Mouse (Mus musculus) lung, postnatal 4 days (tissue): ENCODE results near the gene Hrnr.
A peak's percentile ranks its signal among the peaks of the same experiment; 100 is the strongest.

ENCODE experiments used
- DNase-seq, 2 experiments: peaks; one replicate each; pipeline ENCODE4 v3.0.0; 2021

Hrnr gene

DNA sequence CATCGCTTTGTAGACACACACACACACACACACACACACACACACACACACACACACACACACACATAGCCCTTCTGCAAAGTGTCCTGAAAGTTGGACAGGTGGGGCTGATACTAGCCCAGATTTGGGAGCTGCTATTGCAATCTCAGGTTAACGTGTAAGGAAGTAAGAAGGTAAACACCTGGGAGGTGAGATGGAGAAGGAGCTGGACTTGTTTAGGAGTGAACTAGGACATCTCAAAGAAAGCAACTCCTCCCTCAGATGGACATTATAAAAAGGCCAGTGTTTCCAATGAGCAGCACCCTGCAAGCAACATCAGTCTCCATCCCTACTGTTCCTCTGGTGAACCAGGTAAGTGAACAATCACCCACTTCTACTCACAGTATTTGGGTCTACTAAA, at the start of gene Hrnr:
TSS of gene Hrnr (plus strand) at position 301 of the 400 bp plus-strand sequence.
- DNase-seq = no peak

DNA sequence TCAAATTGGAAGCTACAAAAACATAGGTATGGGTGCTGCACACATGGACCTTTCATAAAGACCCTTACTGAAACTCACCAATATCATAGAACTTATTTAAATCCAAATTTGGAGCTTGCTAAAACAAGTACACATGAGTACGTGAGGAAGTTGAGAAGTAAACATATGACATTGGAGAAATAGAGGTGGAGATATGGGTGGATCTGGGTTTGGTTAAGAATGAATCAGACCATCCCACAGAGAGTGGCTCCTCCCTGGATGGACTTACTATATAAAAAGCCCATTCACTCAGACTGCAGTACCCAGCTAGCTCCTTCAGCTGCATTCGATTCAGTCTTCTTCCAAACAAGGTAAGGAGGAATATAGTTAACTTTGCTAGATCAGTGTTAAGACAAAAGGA, 46.3 kb upstream of the Hrnr start, which contains the start of gene Flg:
TSS of gene Flg (plus strand) at position 301 of the 400 bp plus-strand sequence.
- no peak for DNase-seq

DNA sequence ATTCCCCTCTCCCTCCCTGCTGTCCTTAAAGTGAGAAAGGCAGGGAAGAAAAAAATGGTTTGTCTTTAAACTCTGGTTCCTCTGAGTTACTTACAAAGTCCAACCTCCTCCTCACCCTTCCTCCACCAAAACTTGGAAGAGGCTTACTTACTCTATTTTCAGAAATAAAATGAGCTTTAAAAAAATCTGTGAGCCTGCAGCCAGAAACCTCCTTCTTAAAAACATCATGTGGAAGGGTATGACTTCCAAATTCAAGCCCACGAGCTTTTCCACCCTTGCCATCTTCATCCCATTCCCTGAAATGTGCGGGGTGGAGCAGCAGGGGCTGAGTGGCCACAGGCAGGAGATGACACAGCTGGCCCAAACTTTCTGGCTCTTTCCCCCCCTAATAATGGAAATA, 22.0 kb upstream of the Hrnr start:
- DNase-seq = no peak

DNA sequence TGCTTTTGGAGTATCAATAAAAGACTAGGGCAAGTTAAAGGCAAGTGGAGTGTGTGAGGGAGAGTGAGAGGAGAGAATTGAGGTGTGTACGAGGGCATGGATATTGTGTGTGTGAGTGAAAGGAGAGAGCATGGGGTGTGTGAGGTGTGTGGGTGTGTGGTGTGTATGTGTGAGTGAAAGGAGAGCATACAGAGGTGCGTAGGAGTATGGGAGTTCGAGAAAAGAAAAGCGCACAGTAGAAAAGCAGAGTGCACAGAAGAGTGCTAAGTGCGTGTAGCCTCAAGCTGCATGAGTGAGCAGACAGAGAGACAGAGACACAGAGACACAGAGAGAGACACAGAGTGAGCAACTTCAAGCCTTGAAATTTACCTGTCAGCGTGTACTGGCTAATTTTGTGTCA, 19.7 kb upstream of the Hrnr start:
- no peak for DNase-seq

DNA sequence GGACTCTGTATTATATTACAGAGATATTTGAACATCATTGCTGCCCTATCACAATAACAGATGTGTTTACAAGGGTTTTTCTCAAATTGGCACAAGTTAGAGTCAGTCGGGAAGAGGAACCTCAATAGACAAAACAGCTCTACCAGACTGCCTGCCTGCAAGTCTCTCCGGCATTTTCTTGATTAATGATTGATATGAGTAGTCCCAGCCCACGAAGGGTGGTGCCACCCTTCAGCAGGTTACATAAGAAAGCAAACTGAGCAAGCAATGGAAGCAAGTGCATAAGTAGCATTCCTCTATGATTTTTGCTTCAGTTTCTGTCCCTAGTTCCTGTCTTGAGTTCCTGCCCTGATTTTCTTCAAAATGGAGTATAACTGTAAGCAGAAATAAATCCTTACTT, 17.7 kb upstream of the Hrnr start:
- DNase-seq = no peak

DNA sequence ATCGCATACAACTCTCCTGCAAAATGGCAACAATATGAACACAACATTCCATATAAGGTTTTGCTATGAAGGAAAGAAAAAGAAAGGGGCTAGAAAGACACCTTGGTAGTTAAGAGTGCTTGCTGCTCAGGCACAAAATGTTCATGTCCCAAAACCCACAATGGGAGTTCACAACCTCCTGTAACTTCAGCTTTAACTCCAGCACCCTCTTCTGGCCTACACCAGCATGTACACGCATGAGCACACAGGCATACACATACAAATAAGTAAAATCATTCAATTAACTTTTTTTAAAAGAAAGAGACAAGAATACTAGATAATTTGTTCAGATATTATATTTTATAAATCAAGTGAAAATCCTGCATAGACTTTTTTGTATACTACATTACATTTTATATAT, 13.4 kb upstream of the Hrnr start:
- DNase-seq = no peak

DNA sequence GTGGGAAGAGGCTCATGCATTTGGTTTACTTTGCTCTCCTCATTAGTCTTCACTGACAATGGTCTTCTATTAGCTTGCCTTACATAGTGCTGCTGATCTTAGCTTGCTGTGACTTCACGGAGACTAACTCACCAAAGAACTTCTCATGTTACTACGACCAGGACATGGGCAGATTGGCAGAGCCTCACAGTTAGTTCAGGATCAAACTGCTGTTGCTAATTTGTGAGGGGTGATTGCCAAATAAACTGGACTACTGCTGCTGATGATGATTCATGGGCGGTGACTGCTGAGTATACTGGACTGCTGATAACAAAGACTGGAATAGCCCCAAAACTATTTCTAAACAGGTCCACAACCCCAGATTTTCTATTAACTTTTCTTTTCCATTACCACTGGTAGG, 8.2 kb upstream of the Hrnr start:
- no peak for DNase-seq

DNA sequence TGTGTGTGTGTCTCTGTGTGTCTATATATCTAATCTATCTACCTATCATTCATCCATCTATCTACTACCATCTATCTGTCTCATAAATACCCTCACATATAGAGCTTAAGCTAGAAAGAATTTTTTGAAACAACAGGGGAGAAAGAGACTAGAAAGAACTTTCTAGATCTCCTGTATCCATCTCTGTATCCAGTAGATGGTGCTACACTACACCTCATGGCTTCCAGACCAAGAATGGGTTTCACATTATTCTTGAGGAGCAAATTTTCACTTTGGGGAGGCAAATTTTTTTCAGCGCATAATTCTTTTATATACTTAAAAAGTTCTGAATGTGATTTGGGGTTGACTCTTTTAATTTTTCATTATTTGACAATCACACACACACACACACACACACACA, 5.2 kb upstream of the Hrnr start:
- DNase-seq = no peak

DNA sequence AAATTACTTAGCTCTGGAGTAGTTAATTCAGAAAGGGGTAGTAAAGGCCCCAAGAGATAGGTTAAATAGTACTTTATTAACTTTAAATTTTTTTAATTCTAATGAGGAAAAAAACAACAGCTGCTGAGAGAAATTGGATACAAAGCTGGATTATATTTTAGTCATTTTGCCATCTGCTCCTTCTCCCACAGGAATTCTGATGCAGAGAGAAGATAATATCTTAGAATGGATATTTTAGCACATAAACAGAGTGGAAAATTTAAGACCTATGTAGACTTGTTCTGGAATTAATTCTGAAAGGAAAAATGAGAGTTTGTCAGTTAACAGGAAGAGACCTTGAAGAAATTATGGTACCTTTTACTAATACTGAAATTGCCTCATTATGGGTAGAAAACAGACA, 18.2 kb downstream of the Hrnr start:
- no peak for DNase-seq

DNA sequence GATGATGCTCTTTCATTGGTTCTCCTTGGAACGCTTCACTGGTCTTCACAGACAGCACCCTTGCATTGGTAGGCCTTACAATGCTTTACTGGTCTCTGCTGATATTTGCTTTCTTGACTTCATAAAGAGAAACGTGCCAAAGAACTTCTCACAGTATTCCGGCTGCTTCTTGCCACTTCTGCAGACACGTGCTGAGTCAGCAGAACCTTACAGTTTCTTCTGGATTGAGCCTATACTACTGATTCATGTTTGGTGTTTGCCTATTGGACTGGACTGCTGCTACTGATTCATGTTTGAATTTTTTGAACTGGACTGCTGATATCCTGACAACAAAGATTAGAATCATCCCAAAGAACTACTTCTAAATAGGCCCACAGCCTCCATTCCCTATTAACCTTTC, 20.5 kb downstream of the Hrnr start:
- DNase-seq = no peak

DNA sequence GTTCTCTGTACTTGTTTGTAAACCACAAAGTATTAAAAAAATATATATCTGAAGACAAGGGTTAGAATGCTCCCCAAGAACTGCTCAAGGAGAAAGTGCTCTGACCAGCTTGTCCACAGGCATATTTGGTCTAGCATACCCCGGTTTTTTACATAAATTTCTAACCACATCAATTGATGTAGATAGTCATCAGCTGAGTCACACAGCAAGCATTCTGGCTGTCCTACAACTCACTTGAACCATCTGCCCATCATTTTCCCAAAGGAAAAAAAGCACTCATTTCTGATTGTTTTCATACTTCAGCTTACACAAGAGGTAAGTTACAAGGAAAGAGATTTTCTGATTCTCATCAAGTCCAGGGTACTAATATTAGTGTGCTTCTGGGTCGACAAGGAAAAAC, 27.3 kb downstream of the Hrnr start:
- DNase-seq = no peak

DNA sequence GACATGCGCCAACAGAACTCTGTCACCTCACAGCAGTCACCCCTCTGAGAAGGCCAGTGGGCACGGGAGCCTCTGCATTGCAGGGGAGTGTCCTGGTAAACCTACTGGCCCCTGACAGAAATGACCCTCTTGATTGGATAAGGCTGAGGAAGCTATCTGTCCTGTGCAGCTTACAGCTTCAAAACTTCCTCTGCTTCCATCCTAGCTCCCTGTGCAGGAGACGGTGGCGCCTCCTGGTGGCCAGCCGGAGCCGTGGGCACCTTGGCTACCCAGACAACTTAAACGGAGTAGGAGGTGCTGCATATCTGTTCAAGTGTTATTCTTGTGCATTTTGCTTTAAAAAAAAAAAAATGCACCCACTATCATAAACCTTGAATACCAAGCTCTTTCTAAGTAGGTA, 40.5 kb downstream of the Hrnr start:
- peak; percentile 63 to 70 for DNase-seq

DNA sequence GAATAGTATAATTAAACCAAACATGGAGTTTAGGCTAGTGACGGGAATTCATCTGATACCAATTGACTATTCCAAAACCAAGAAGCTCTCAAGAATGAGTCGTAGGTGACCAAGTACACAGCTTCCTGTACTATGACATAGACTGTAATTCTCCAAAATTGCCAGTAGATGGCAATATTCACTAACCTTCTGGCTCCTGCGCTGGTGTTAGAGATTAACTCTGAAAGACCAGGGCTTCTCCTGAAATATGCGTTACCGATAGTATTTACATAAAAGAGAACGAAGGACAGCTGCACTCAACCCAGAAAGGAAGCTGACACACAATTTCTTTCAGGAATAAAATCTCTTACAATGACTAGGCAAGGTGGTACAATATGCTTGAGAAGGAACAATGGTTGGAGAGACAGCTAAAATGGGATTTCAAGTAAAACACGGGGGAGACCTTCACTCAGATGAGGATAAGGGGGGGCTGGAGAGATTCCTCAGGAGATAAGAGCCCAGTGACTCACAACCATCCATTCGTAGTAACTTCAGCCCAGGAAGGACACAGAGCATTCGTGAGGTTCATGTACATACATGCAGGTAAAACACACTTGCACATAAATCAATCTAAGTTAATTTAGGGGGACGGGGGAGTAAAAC, 42.5 kb downstream of the Hrnr start:
- peak in 1 of 2 experiments; percentile 17 for DNase-seq

DNA sequence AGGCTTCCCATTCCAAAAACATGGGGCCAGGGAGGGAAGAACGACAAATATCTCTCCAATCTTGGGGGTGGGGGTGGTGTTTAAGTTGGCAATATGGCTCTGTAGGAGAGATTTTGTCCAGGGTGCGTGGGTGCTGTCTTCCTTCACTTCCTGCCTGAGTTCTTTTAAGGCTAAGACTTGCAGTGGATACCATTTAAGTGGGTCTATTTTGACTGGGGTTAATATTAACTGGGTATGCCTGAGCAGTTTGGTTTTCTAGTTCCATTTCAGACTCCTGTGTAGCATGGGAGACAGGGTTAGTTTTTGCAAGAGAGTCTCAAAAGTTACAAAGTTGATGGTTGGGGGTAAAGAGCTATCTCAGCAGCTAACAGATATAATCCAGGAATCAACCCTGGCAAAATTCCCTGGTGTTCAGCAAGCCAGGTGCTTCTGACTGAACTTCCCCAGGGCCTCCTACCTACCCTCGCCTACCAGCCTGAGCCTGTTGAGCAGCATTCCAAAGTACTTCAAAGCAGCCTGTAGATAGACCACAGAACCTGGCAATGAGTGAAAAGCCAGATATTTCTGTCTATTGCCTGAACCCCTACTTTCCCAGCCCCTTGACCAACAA, 47.5 kb downstream of the Hrnr start:
- peak; percentile 45 to 53 for DNase-seq

DNA sequence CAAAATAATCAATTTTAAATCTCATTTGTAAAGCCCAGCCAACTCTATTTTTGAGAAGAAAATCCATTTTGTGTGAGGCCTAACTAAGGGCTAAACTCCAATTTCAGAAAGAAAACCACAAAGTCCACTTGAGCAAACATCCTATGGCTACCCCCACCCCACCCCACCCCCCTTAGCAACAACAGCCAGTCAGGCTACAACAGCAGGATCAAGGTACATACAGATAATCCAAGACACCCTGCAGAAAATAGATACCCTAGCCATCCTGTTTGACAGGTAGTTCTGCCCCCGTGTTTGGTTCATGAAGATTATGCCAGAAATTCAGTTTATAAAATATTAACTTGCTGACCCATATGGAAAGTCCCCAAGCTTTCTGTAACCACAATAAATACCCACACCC, 48.6 kb downstream of the Hrnr start:
- no peak for DNase-seq

DNA sequence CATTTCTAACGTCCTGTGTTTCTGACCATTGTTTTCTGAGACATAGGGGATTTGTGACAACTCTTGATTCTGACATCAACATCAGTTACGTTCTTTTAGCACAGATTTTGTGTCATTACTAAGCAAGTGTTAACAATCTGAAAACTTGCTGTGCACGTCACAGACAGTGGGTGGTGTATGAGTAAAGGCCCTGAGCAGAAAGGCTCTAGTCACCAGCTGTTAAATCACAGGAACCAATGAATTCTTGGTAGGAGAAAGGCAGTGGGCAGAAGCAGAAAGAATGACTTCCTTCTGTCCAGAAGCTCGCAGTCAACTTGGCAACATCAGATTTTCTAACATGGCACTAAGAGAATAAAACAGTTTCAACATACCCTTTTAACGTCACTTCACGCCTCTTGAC, 53.9 kb downstream of the Hrnr start:
- DNase-seq = no peak

DNA sequence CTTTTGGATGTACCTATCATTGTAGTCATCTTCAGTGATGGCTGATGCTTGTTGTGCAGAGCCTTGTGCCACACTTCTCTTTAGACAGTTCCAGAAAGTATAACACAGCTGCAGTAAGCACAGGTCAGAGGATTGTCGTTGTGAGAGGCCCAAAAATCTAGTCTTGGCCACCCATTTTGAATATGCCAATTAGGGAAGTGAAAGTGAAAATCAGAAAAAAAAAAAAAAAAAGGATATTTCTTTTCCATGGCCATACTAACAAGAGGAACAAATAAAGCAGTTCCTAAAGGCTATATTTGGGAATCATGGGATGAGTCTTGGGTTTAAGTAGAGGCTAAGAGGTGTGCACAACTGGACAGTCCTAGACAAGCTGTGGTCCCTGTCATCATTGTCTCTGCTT, 55.6 kb downstream of the Hrnr start:
- no peak for DNase-seq

DNA sequence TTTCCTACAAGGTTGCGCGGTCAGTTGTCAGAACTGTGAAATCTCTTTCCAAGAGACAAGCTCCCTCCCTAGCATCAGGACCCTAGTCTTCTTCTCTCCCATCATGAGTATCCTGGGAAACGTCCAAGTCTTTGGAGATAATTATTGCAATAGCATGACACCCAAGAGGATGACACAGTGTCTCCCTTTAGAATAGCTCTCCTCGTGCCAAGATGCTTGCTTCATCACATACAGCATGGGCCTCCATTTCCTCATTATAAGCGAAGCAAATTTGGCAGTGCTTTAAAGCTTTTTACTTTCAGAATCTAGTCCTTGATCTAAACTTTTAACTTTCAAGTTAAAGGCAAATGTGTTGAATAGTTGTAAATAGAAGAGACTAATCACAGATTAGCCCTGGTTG, 56.1 kb downstream of the Hrnr start:
- no peak for DNase-seq

DNA sequence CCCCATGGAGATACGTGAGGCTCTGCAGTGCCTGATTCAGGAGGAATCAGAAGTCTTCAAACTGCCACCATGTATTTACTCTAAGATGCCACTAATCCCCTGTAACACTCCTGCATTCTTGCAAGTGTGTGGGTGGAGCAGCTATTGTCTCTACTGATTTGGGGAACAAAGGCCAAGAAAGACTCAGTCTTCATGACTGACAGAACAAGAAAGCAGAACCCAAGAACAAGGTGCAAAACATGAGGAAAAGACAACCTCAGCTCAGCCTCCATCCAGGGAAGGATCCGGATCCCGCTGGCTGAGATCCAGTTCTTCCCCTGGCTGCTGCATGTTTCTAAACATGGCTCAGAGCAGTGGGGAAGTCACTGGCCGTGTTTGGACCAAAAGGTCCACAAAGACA, 58.6 kb downstream of the Hrnr start:
- no peak for DNase-seq
